Mouse (Mus musculus) neural tube, embryonic 12.5 days (tissue): ENCODE results near the gene Elmo2. TPM values are rescaled to one million over a fixed set of nuclear protein-coding genes. Genes with fewer than 3 reads are reported as not detected.

Experiments used
- ATAC-seq: fragments of 200-750 bp; cut with Nextera tagmentation; 2 replicates; pipeline ENCODE4 v1.8.0; 2017; ENCODE audit warnings: low read depth, mild to moderate bottlenecking, moderate TSS enrichment, moderate library complexity; ENCODE audit not compliant: low FRiP score
- H3K27ac ChIP-seq: fragments of 300-500 bp; sonication (generic); 2 replicates; pipeline ENCODE4 v1.5.1; 2016
- H3K27me3 ChIP-seq: fragments of 300-500 bp; sonication (generic); replicated peaks from 2 replicates; pipeline ENCODE4 v1.6.1; 2016; ENCODE audit warnings: mild to moderate bottlenecking
- H3K36me3 ChIP-seq: fragments of 300-500 bp; sonication (generic); 2 replicates; pipeline ENCODE4 v1.6.1; 2016; ENCODE audit warnings: mild to moderate bottlenecking
- H3K4me1 ChIP-seq: fragments of 300-500 bp; sonication (generic); 2 replicates; pipeline ENCODE4 v1.6.1; 2016
- H3K4me2 ChIP-seq: fragments of 300-500 bp; sonication (generic); replicated peaks from 2 replicates; pipeline ENCODE4 v1.6.1; 2016; ENCODE audit warnings: mild to moderate bottlenecking
- H3K4me3 ChIP-seq: fragments of 300-500 bp; sonication (generic); 2 replicates; pipeline ENCODE4 v1.5.1; 2016
- H3K9ac ChIP-seq: fragments of 300-500 bp; sonication (generic); 2 replicates; pipeline ENCODE4 v1.6.1; 2016; ENCODE audit warnings: mild to moderate bottlenecking
- H3K9me3 ChIP-seq: fragments of 300-500 bp; sonication (generic); 2 replicates; pipeline ENCODE4 v1.6.1; 2016; ENCODE audit warnings: mild to moderate bottlenecking
- whole genome bisulfite sequencing: fragments of 180-500 bp; shearing (Covaris S2); methylation state at CpG from one replicate; pipeline ENCODE4 v1.1.7; 2016; 5-methylcytosine and 5-hydroxymethylcytosine counted together
- polyA plus RNA-seq: library from polyadenylated mRNA; unstranded; fragments of >200 nt; fragmentation: Nextera tagmentation; extraction: Ambion mirVana; gene quantifications from 2 replicates; pipeline ENCODE4 v1.2.1, GENCODE M21; 2016

Gene Elmo2
- polyA plus RNA-seq, 1 experiment from 2014 or later = 87.0 TPM

DNA sequence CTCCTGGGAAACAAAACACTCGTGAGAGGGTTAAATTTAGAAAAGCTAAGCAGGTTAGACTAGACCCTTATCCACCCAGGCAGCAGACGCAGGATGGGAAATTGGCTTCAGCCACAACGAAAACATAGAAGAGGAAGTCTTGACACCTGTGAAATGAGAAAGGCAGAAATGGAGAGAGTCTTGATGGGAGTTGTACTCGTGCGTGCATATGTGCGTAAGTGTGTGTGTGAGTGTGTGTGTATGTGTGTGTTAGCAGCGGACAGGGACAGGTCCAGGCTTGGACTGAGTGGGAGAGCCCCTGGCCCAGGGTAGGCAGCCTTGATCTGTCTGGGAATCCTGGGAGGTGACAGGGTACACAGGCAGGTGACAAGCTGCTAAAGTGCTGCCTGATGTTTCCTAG, 55.4 kb downstream of the Elmo2 start:
- Histone ChIP-seq H3K36me3 (no peaks in the 10 kb centered on the region), H3K27me3 (peaks cover 19% of the 10 kb centered on the region), H3K9ac (0 out of 2 replicates have a peak overlapping the region, but pooled peaks have one; percentile 13), H3K4me1 (peaks cover 51% of the 10 kb centered on the region), H3K9me3 (no peaks in the 10 kb centered on the region), H3K27ac (no peak overlapping the region), H3K4me2 (no peak overlapping the region), H3K4me3 (no peak overlapping the region)
- WGBS = 67% methylated on average over 7 of the region's 7 CpGs
- no peak for ATAC-seq

DNA sequence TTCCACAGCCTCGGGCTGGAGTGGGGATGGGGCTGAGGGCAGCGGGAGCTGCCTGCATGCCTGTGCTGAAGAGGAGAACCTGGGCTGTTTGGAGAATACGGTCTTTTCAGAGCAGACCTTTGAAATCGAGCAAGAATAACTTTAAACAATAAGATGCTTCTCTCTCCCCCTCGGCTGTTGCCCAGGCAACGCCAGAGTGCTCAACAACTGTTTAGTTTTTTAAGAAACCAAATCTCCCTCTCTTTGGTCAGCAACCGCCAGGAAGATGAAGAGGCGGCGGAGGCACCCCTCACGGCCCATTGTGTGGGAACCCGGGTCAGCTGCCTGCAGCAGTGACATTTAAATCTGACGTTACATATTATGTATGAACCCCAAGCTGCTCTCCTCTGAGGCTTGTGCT, 59.5 kb downstream of the Elmo2 start:
- Histone ChIP-seq H3K27me3 (peaks cover 30% of the 10 kb centered on the region), H3K4me3 (no peak overlapping the region), H3K36me3 (no peaks in the 10 kb centered on the region), H3K4me1 (peaks cover 37% of the 10 kb centered on the region; the same call in 1 of the 2 replicates), H3K9ac (no peak overlapping the region), H3K4me2 (no peak overlapping the region; the same call in 1 of the 2 replicates), H3K9me3 (no peaks in the 10 kb centered on the region), H3K27ac (no peak overlapping the region)
- 6% methylated on average over 12 of the region's 12 CpGs for WGBS
- ATAC-seq = no peak

DNA sequence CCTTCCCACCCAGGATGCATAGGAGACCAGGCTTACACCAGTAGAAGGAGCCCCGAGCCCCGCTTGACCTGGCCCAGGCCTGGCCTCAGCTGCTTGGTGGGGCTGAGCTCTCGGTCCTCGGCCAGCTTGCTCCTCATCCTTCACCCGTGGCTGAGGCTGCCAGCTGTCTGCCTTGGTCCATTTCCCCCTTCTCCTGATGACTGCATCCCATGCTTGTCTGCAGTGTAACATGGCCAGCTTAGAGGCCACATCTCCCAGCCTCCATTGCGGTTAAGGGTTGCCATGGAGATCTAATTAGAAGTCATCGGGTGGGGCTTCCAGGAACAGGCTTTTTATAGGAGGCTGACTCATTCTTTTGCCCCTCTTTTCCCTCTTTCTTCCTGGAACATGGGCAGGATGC, 62.4 kb downstream of the Elmo2 start:
- no peak overlapping the region for H3K27ac ChIP-seq
- no peak overlapping the region for H3K4me2 ChIP-seq
- H3K36me3 ChIP-seq = no peaks in the 10 kb centered on the region
- 54% methylated on average over 7 of the region's 7 CpGs for WGBS
- ATAC-seq = no peak; the same call in 1 of the 2 replicates
- no peaks in the 10 kb centered on the region for H3K9me3 ChIP-seq
- H3K4me3 ChIP-seq = no peak overlapping the region
- no peak overlapping the region for H3K9ac ChIP-seq
- H3K27me3 ChIP-seq = peaks cover 25% of the 10 kb centered on the region
- peaks cover 31% of the 10 kb centered on the region; the same call in 1 of the 2 replicates for H3K4me1 ChIP-seq

DNA sequence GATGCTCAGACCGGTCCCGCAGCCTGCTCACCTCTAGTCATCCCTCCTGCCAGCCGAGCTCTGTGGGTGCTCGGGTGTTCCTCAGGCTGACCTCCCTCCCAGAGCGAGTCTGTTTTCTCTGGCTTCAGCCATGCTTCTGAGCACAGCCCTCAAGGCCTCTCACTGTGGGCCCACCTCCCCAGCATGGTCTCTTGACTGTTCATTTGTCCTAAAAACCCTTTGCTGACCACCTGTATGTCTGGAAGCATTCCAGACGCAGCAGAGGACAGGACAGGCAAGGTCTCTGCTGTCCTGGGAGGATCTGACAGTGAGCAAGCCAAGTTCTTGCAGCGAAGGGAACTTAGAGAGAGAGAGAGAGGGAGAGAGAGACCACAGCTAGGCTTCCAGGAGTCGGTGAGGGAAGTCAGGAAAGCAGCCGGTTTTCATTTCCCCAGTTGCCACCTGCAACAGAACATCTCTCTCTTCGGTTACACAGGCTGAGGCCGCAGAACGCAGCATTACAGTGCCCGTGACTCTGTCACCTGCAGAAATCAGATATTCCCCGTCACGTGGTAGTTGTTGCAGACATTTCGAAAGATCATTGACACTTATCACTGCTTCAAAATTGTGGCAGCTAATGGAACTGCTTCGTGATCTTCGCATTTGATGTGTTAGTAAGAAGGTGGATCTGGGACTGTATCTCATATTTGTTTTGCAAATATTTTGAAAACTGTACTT, 63.8 kb downstream of the Elmo2 start:
- no peak overlapping the region for H3K4me3 ChIP-seq
- no peaks in the 10 kb centered on the region for H3K9me3 ChIP-seq
- ATAC-seq = no peak
- H3K4me2 ChIP-seq = no peak overlapping the region
- H3K27ac ChIP-seq = no peak overlapping the region
- no peak overlapping the region for H3K9ac ChIP-seq
- 67% methylated on average over 18 of the region's 18 CpGs for WGBS
- peaks cover 27% of the 10 kb centered on the region for H3K27me3 ChIP-seq
- peaks cover 31% of the 10 kb centered on the region; the same call in 1 of the 2 replicates for H3K4me1 ChIP-seq
- no peaks in the 10 kb centered on the region for H3K36me3 ChIP-seq

DNA sequence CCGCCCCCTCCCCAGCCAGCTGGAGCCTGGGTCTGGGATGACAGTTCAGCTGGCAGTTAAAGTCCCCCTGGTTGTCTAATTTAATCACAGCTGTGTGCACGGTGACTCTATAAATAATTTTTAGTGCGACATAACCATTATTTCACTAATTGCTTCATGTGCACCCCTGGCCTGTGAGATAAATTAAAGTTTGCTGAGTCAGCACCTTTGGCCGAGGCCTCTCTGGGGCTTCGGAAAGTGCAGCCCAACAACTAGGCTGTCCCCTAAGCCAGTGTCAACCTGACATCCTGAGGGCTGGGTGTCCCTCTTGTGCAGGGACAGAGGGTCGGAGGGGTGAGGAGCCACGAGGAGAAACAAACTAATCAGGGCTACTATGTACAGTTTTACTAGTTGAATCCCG, 66.4 kb downstream of the Elmo2 start:
- H3K27me3 ChIP-seq = peaks cover 36% of the 10 kb centered on the region
- no peak overlapping the region for H3K27ac ChIP-seq
- H3K9me3 ChIP-seq = no peaks in the 10 kb centered on the region
- no peaks in the 10 kb centered on the region for H3K36me3 ChIP-seq
- H3K4me2 ChIP-seq = no peak overlapping the region
- H3K4me1 ChIP-seq = peaks cover 17% of the 10 kb centered on the region; the same call in 1 of the 2 replicates
- no peak for ATAC-seq
- WGBS = 63% methylated on average over 8 of the region's 8 CpGs
- no peak overlapping the region for H3K9ac ChIP-seq
- no peak overlapping the region for H3K4me3 ChIP-seq

DNA sequence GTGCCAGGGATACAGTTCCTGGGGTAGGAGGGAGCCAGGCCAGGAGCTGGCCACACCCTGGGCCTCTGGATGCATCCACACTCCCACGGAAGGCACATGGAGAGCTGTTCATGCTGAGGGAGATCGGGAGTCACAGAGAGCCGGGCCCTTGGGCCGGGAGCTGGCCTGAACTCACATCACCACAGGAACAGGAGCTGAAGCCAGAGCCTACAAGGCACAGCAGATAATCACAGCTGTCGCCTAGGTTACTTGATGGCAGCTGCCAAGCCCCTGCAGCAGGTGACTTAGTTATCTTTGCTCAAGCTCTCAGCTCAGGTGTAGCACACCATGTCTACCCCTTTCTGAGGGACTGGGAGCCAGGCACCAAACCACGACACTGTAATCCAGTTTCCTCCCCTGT, 68.0 kb downstream of the Elmo2 start:
- Histone ChIP-seq H3K9me3 (no peaks in the 10 kb centered on the region), H3K9ac (no peak overlapping the region), H3K36me3 (no peaks in the 10 kb centered on the region), H3K4me2 (no peak overlapping the region), H3K27ac (no peak overlapping the region), H3K27me3 (peaks cover 49% of the 10 kb centered on the region), H3K4me3 (no peak overlapping the region), H3K4me1 (peaks cover 17% of the 10 kb centered on the region)
- no peak for ATAC-seq
- WGBS = 82% methylated on average over 6 of the region's 6 CpGs

DNA sequence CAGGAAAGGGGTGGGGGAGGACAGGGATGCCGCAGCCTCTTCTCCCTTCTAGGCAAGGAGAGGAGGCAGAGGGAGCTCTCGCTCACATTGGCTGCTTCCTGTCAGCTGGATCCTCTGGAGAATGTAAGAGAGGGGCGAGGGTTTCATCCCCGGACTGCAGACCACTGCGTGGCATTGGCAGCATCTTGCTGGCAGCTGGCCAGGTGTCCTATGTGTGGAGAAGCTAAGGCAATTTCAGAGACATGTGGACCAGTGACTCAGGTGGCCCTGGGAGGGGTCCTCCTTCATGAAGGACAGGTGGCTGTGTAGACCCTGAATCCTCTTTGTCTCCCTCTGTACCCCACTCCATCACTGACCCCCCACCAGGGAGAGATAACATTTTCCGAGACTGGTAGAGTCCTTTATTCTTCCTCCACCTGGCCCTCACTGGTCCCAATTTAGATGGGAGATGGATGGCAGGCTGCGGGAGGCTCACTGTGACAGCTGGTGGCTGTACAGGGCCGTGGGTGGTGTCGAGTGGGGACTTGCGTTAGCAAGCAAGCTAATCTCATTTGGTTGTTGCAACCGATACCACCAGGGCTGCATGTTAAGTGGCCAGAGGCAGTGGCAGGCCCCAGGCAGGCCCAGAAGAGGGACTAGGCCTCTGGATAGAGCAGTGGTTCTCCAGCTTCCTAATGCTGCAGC, 69.0 kb downstream of the Elmo2 start:
- peaks cover 55% of the 10 kb centered on the region for H3K27me3 ChIP-seq
- no peak for ATAC-seq
- 53% methylated on average over 11 of the region's 11 CpGs for WGBS
- H3K4me3 ChIP-seq = no peak overlapping the region
- no peak overlapping the region for H3K27ac ChIP-seq
- H3K9ac ChIP-seq = no peak overlapping the region
- no peaks in the 10 kb centered on the region for H3K36me3 ChIP-seq
- H3K9me3 ChIP-seq = no peaks in the 10 kb centered on the region
- peaks cover 17% of the 10 kb centered on the region for H3K4me1 ChIP-seq
- no peak overlapping the region for H3K4me2 ChIP-seq

DNA sequence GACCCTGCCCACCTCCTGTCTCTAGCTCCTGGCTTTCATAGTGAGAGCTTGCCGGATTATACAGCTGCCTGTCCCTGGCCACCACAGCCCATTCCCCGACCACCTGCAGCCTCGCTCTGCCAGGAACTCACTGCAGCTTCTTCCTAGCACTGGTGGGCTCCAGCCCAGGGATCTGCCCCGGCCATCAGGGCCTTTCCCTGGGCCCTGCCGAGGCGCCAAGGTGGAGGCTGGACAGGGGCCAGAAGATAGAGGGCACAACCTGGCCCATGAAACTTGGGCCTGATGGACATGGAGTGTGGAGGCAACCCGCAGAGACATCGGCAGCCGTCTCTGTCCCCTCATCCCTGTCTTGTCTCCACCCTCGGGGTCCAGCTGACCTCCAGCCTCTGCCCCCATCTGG, 70.1 kb downstream of the Elmo2 start:
- Histone ChIP-seq H3K4me2 (no peak overlapping the region), H3K9ac (no peak overlapping the region), H3K9me3 (no peaks in the 10 kb centered on the region), H3K27me3 (peaks cover 58% of the 10 kb centered on the region), H3K36me3 (no peaks in the 10 kb centered on the region), H3K4me1 (peaks cover 17% of the 10 kb centered on the region), H3K27ac (no peak overlapping the region), H3K4me3 (no peak overlapping the region)
- WGBS = 72% methylated on average over 10 of the region's 10 CpGs
- no peak for ATAC-seq

DNA sequence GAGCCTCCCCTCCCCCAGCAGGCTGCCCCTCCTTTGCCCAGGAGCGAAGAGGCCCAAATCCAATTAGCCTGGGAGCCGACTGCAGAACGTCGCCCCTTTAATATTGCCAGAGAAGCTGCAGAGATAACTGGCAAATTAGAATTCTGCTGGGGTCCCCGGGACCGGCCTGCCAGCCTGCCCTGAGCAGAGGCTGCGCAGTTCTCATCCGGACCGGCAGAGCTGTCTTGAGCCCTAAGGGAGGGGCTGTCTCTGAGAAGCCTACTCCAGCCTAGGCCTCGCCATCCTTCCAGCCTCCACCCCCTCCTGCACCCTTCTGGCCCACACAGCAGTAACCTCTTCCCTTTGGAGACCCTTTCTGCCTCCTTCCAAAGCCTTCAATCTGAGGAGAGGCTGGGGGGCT, 72.4 kb downstream of the Elmo2 start:
- peaks cover 60% of the 10 kb centered on the region for H3K27me3 ChIP-seq

DNA sequence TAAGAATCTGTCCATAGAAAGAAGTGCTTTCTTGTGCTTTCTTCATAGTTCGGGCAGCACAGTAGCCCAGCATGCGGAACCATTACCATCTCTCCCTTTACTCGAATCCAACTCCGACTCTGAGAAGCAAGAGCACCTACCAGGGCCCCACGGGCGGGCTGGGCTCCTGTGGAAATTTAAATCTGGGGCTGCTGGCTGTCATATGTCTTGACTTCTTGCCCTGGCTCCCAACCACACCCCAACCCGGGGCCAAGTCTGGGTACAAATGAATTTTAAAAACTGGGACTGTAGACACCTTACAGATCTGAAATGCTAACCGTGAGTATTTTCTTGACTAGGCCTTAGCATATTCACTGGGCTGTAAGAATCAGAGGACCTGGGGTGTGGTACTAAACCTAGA, 73.0 kb downstream of the Elmo2 start:
- Histone ChIP-seq H3K4me3 (no peak overlapping the region), H3K27ac (no peak overlapping the region), H3K27me3 (peaks cover 56% of the 10 kb centered on the region), H3K9me3 (no peaks in the 10 kb centered on the region), H3K36me3 (no peaks in the 10 kb centered on the region), H3K4me2 (no peak overlapping the region), H3K9ac (no peak overlapping the region), H3K4me1 (peaks cover 10% of the 10 kb centered on the region)
- no peak for ATAC-seq
- 76% methylated on average over 8 of the region's 8 CpGs for WGBS

More for the DNA sequence above, 72.4 kb downstream of the Elmo2 start:
- Histone ChIP-seq H3K27ac (no peak overlapping the region), H3K9ac (no peak overlapping the region), H3K4me2 (no peak overlapping the region; the same call in 1 of the 2 replicates), H3K4me3 (no peak overlapping the region; the same call in 1 of the 2 replicates), H3K36me3 (no peaks in the 10 kb centered on the region), H3K4me1 (peaks cover 10% of the 10 kb centered on the region), H3K9me3 (no peaks in the 10 kb centered on the region)
- no peak for ATAC-seq
- WGBS = 13% methylated on average over 10 of the region's 10 CpGs

DNA sequence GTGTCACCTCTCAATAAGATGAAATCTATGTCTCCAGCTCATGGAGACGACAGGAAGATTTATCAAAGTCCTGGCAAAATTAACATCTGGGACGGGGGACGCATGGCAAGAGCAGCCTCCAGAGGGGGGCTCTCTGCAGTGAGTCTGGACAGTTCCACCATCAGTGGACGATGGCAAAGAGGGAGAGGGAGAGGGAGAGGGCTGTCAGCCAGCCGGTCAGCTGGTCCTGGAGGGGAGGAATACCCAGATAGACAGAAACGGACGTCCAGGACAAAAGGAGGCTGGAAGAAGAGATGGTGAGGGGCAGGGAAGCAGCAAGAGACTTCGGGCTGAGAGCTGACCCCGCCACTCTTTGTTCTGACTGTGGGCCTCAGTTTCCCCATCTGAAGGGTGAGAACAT, 73.5 kb downstream of the Elmo2 start:
- Histone ChIP-seq H3K27ac (no peak overlapping the region), H3K4me1 (peaks cover 10% of the 10 kb centered on the region), H3K9ac (no peak overlapping the region), H3K27me3 (peaks cover 52% of the 10 kb centered on the region), H3K9me3 (no peaks in the 10 kb centered on the region), H3K4me3 (no peak overlapping the region), H3K36me3 (no peaks in the 10 kb centered on the region), H3K4me2 (no peak overlapping the region)
- WGBS = 57% methylated on average over 9 of the region's 9 CpGs
- ATAC-seq = no peak

DNA sequence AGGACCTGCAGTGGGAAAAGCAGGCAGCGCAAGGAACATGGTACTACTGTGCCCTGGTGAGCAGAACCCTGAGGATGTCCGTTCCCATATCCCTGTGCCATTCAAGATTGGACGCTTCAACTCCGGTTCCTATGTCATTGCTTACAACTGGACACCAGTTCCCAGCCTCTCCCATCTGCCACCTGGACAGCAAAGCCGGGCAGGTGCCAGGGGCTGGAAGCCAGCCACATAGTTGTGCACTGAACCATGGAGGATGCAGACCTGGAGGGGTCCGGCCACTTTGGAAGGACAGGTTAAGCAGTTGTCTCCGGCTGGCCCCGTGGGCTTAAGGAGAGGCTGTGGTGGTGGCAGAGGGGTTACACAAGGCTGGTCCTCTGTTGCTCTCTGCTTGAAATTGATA, 73.9 kb downstream of the Elmo2 start:
- peaks cover 10% of the 10 kb centered on the region for H3K4me1 ChIP-seq
- H3K27ac ChIP-seq = no peak overlapping the region
- WGBS = 79% methylated on average over 8 of the region's 8 CpGs
- H3K4me2 ChIP-seq = no peak overlapping the region
- H3K27me3 ChIP-seq = peaks cover 56% of the 10 kb centered on the region
- no peak overlapping the region for H3K4me3 ChIP-seq
- H3K36me3 ChIP-seq = no peaks in the 10 kb centered on the region
- H3K9me3 ChIP-seq = no peaks in the 10 kb centered on the region
- no peak overlapping the region for H3K9ac ChIP-seq
- no peak for ATAC-seq
